Mouse (Mus musculus) frontal cortex, adult (tissue): ENCODE data around the gene Lcn12.

Source experiments
- ATAC-seq: cut with Nextera tagmentation; 2 replicates; pipeline ENCODE4 v1.9.2; 2017; ENCODE audit warnings: mild to moderate bottlenecking, moderate library complexity, mixed read lengths; ENCODE audit not compliant: low TSS enrichment

Gene Lcn12

GRCm38 (mm10) chr2:25497846-25498575, 4.3 kb upstream of the Lcn12 start:
- ATAC-seq = no peak

GRCm38 (mm10) chr2:25496462-25496861, 2.8 kb upstream of the Lcn12 start:
- ATAC-seq = no peak

GRCm38 (mm10) chr2:25492988-25493387, 723 bp downstream of the Lcn12 start:
- no peak for ATAC-seq

- no peak for ATAC-seq
Observed at GRCm38 (mm10) chr2:25488671-25489068, 5.0 kb downstream of the Lcn12 start.

- ATAC-seq = no peak
Observed at GRCm38 (mm10) chr2:25487965-25488670, 5.6 kb downstream of the Lcn12 start.

GRCm38 (mm10) chr2:25484901-25485647, 8.6 kb downstream of the Lcn12 start:
- no peak for ATAC-seq

- ATAC-seq = peak; percentile 45; the same call in 1 of the 2 replicates
Observed at GRCm38 (mm10) chr2:25482969-25483368, 10.7 kb downstream of the Lcn12 start.

GRCm38 (mm10) chr2:25480541-25480940, 13.2 kb downstream of the Lcn12 start:
- ATAC-seq = no peak

GRCm38 (mm10) chr2:25479551-25480311, 14.0 kb downstream of the Lcn12 start:
- ATAC-seq = 0 out of 2 replicates have a peak, but pooled peaks have one; percentile 7

GRCm38 (mm10) chr2:25477967-25478675, 15.6 kb downstream of the Lcn12 start:
- peak; percentile 56; the same call in 1 of the 2 replicates for ATAC-seq

GRCm38 (mm10) chr2:25477541-25477940, 16.2 kb downstream of the Lcn12 start:
- no peak for ATAC-seq

- ATAC-seq = no peak
Observed at GRCm38 (mm10) chr2:25472550-25472949, 21.2 kb downstream of the Lcn12 start.

GRCm38 (mm10) chr2:25469969-25470368, 23.7 kb downstream of the Lcn12 start, which contains the start of gene Ptgds:
Gene Ptgds (minus strand): TSS chr2:25470046.
- ATAC-seq = no peak

- peak; percentile 39 for ATAC-seq
Observed at GRCm38 (mm10) chr2:25468962-25469915, 24.5 kb downstream of the Lcn12 start.

GRCm38 (mm10) chr2:25467606-25468303, 26.0 kb downstream of the Lcn12 start:
- ATAC-seq = no peak

GRCm38 (mm10) chr2:25465816-25466635, 27.7 kb downstream of the Lcn12 start:
- ATAC-seq = no peak

- ATAC-seq = no peak
Observed at GRCm38 (mm10) chr2:25465256-25465655, 28.5 kb downstream of the Lcn12 start.

- ATAC-seq = no peak
Observed at GRCm38 (mm10) chr2:25463630-25464029, 30.1 kb downstream of the Lcn12 start.
